Mouse (Mus musculus) small intestine, adult 2 months (tissue): Measurements from ENCODE around the gene a. TPM values are rescaled to one million over a fixed set of nuclear protein-coding genes. Genes with fewer than 3 reads are reported as not detected.

Source experiments
- H3K27ac ChIP-seq: fragments of 200-500 bp; 2 replicates; pipeline ENCODE4 v1.5.1; 2012; ENCODE audit warnings: low read depth, low read length, control low read depth, inconsistent platforms; ENCODE audit not compliant: insufficient read depth
- H3K27me3 ChIP-seq: fragments of 200-500 bp; 2 replicates; pipeline ENCODE4 v1.6.1; 2012; ENCODE audit warnings: mild to moderate bottlenecking, moderate library complexity, low read length, inconsistent platforms; ENCODE audit not compliant: control insufficient read depth, insufficient read depth
- H3K36me3 ChIP-seq: fragments of 200-500 bp; 2 replicates; pipeline ENCODE4 v1.6.1; 2012; ENCODE audit warnings: mild to moderate bottlenecking, low read length, control low read depth, inconsistent platforms; ENCODE audit not compliant: control insufficient read depth, insufficient read depth
- H3K4me1 ChIP-seq: fragments of 200-500 bp; 2 replicates; pipeline ENCODE4 v1.6.1; 2012; ENCODE audit warnings: low read length, inconsistent platforms, mixed read lengths; ENCODE audit not compliant: control insufficient read depth, insufficient read depth, insufficient read length
- H3K4me3 ChIP-seq: fragments of 200-500 bp; 2 replicates; pipeline ENCODE4 v1.5.1; 2012; ENCODE audit warnings: low read depth, mild to moderate bottlenecking, control low read depth, inconsistent platforms, low read length, moderate library complexity
- CTCF ChIP-seq: fragments of 200-500 bp; IDR thresholded peaks from 2 replicates; pipeline ENCODE4 v1.5.1; 2012; ENCODE audit warnings: low read depth, mild to moderate bottlenecking, control low read depth, inconsistent platforms, low read length, moderate library complexity, mixed read lengths; ENCODE audit not compliant: insufficient replicate concordance, insufficient read length; ENCODE audit errors: extremely low read depth
- POLR2A ChIP-seq: fragments of 200-500 bp; IDR thresholded peaks from 2 replicates; pipeline ENCODE4 v1.6.1; 2012; ENCODE audit warnings: low read depth, mild to moderate bottlenecking, control low read depth, inconsistent platforms, low read length, moderate library complexity
- WGBS: fragments of 180-500 bp; shearing (Covaris S2); methylation state at CpG from one replicate; pipeline ENCODE4 v1.1.7; 2018; 5-methylcytosine and 5-hydroxymethylcytosine counted together
- polyA plus RNA-seq: library from polyadenylated mRNA; depleted of rRNA; stranded (reverse); fragments of >200 nt; gene quantifications from 2 replicates; pipeline ENCODE4 v1.2.3, GENCODE M21; 2012

a gene
- polyA plus RNA-seq, 1 experiment, result 1.2 TPM

GRCm38 (mm10) chr2:154820346-154820745 lies 29.1 kb downstream of the a start:
- H3K4me1 ChIP-seq, result peaks cover 4% of the 10 kb centered on the region
- H3K36me3 ChIP-seq, result 0 out of 2 replicates have a peak, but pooled peaks cover 1% of the 10 kb centered on the region
- no peak overlapping the region for H3K4me3 ChIP-seq
- H3K27ac ChIP-seq, result no peak overlapping the region
- no peak for TF ChIP-seq POLR2A
- TF ChIP-seq CTCF, result no peak
- 32% methylated on average over 1 of the region's 1 CpGs for WGBS
- no peaks in the 10 kb centered on the region for H3K27me3 ChIP-seq

- peaks cover 2% of the 10 kb centered on the region; the same call in 1 of the 2 replicates for H3K4me1 ChIP-seq
- H3K27me3 ChIP-seq, result no peaks in the 10 kb centered on the region
- H3K36me3 ChIP-seq, result peaks cover 6% of the 10 kb centered on the region
- H3K4me3 ChIP-seq, result no peak overlapping the region
- no peak overlapping the region for H3K27ac ChIP-seq
- no peak for TF ChIP-seq CTCF
- no peak for TF ChIP-seq POLR2A
- 85% methylated on average over 1 of the region's 1 CpGs for WGBS
Measured at GRCm38 (mm10) chr2:154826054-154826538, 34.9 kb downstream of the a start.

- TF ChIP-seq POLR2A (no peak), CTCF (no peak)
- Histone ChIP-seq H3K4me3 (no peak overlapping the region), H3K4me1 (peaks cover 2% of the 10 kb centered on the region; the same call in 1 of the 2 replicates), H3K36me3 (peaks cover 6% of the 10 kb centered on the region), H3K27ac (no peak overlapping the region), H3K27me3 (no peaks in the 10 kb centered on the region)
- 64% methylated on average over 4 of the region's 4 CpGs for WGBS
Measured at GRCm38 (mm10) chr2:154827521-154827920, 36.3 kb downstream of the a start.

- Histone ChIP-seq H3K36me3 (peaks cover 8% of the 10 kb centered on the region), H3K4me1 (peaks cover 7% of the 10 kb centered on the region; the same call in 1 of the 2 replicates), H3K27me3 (no peaks in the 10 kb centered on the region), H3K27ac (no peak overlapping the region), H3K4me3 (no peak overlapping the region)
- no peak for TF ChIP-seq POLR2A
- no peak for TF ChIP-seq CTCF
- WGBS, result 27% methylated on average over 4 of the region's 4 CpGs
Measured at GRCm38 (mm10) chr2:154832471-154832870, 41.3 kb downstream of the a start.

GRCm38 (mm10) chr2:154834149-154834865 lies 43.1 kb downstream of the a start:
- H3K4me3 ChIP-seq, result no peak overlapping the region
- no peak overlapping the region for H3K27ac ChIP-seq
- WGBS, result 90% methylated on average over 6 of the region's 6 CpGs
- H3K27me3 ChIP-seq, result no peaks in the 10 kb centered on the region
- H3K36me3 ChIP-seq, result peaks cover 4% of the 10 kb centered on the region; the same call in 1 of the 2 replicates
- TF ChIP-seq POLR2A (no peak), CTCF (no peak)
- peaks cover 7% of the 10 kb centered on the region; the same call in 1 of the 2 replicates for H3K4me1 ChIP-seq

GRCm38 (mm10) chr2:154836537-154836936 lies 45.3 kb downstream of the a start:
- Histone ChIP-seq H3K4me3 (no peak overlapping the region), H3K27ac (no peak overlapping the region), H3K27me3 (no peaks in the 10 kb centered on the region), H3K36me3 (peaks cover 2% of the 10 kb centered on the region; the same call in 1 of the 2 replicates), H3K4me1 (peaks cover 5% of the 10 kb centered on the region; the same call in 1 of the 2 replicates)
- WGBS, result 72% methylated on average over 2 of the region's 2 CpGs
- no peak for TF ChIP-seq POLR2A

GRCm38 (mm10) chr2:154848086-154848485 lies 56.9 kb downstream of the a start:
- Histone ChIP-seq H3K4me1 (peaks cover 4% of the 10 kb centered on the region; the same call in 1 of the 2 replicates), H3K27ac (no peak overlapping the region), H3K27me3 (no peaks in the 10 kb centered on the region), H3K4me3 (no peak overlapping the region), H3K36me3 (0 out of 2 replicates have a peak, but pooled peaks cover 3% of the 10 kb centered on the region)
- TF ChIP-seq CTCF, result no peak
- TF ChIP-seq POLR2A, result no peak
